28 mouse cellular contexts compared by ENCODE assay signal in the genomic region with DNA sequence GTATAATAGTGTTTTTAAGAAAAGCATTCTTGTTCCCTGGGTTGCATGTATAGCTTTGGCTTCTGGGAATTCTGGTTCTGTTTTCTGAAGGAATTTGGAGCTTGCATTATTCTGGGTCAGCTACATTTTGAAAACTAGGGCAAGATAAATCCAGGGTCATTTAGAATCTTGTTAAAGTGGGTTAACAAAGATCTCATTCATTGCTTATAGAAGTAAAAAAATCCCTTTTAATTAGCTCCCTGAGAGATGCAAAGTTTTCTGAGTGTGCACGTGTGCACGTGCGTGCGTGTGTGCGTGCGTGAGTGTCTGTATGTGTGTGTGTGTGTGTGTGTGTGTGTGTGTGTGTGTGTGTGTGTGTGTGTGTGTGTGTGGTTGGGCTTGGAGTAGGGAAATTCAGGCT. TPM values are rescaled to one million over a fixed set of nuclear protein-coding genes. Genes with fewer than 3 reads are reported as not detected.
DNase-seq lines count a peak whose midpoint lies in the region; ATAC-seq and TF ChIP-seq lines count a peak whose summit lies in the region.
"Had no signal": no experiment of that assay in that cellular context is flagged by ENCODE, and none has a peak within 500 bp of the region (broad histone marks: within the 10 kb centered on the region; RNA-seq: fewer than 3 reads in every experiment).

No protein-coding gene starts in this region.

- TF ChIP-seq CTCF in forebrain, postnatal 0 days (IDR thresholded peaks at IDR 0.05; ENCODE audit: low read depth), result no peak
- TF ChIP-seq CTCF in testis, adult 2 months (IDR thresholded peaks at IDR 0.05; ENCODE audit: control insufficient read depth, insufficient read depth, insufficient replicate concordance, low read depth, low read length), result no peak

- no peak for DNase-seq in embryonic facial prominence, embryonic 10.5 days (ENCODE audit: low spot score)
- DNase-seq in forebrain, postnatal 0 days, result no peak
- DNase-seq in testis, postnatal 14 days (ENCODE audit: low spot score), result no peak
- DNase-seq in urinary bladder, postnatal 36 days (ENCODE audit: low spot score in 2 of 2), result no peak
- DNase-seq in layer of hippocampus, adult 11-12 months (ENCODE audit: low spot score), result no peak
- DNase-seq: adrenal gland, postnatal 10 days; adrenal gland, postnatal 36 days; cerebellum, adult 11 months; cerebellum, adult 2 months; cerebellum, adult 9-11 months; cerebellum, postnatal 25 days; embryo, embryonic 11 days; gastrocnemius, postnatal 10 days; gastrocnemius, postnatal 36 days; heart, adult 2 months; heart, postnatal 14 days; heart, postnatal 4 days had no signal

- H3K4me3 ChIP-seq in embryonic facial prominence, embryonic 12.5 days, result no peak overlapping the region
- H3K4me3 ChIP-seq in embryonic facial prominence, embryonic 10.5 days, result no peak overlapping the region
- no peak overlapping the region for H3K4me3 ChIP-seq in forebrain, embryonic 12.5 days (replicated peaks)
- H3K4me3 ChIP-seq in forebrain, postnatal 0 days (ENCODE audit: low read depth, low read length), result no peak overlapping the region
- H3K4me3 ChIP-seq in testis, adult 2 months (ENCODE audit: control insufficient read depth, low read depth, low read length), result no peak overlapping the region
- H3K4me3 ChIP-seq: embryonic facial prominence, embryonic 15.5 days; heart, adult 2 months; heart, embryonic 10.5 days; heart, embryonic 13.5 days had no signal

- H3K36me3 ChIP-seq in embryonic facial prominence, embryonic 12.5 days, result no peaks in the 10 kb centered on the region
- peaks cover 12% of the 10 kb centered on the region; the same call in 1 of the 2 replicates for H3K36me3 ChIP-seq in embryonic facial prominence, embryonic 10.5 days (replicated peaks)
- peaks cover 5% of the 10 kb centered on the region; the same call in 1 of the 2 replicates for H3K36me3 ChIP-seq in forebrain, embryonic 12.5 days (replicated peaks)
- no peaks in the 10 kb centered on the region for H3K36me3 ChIP-seq in forebrain, postnatal 0 days (ENCODE audit: insufficient read depth)
- no peaks in the 10 kb centered on the region for H3K36me3 ChIP-seq in testis, adult 2 months (ENCODE audit: control insufficient read depth, insufficient read depth, low read length)
- H3K36me3 ChIP-seq: embryonic facial prominence, embryonic 15.5 days had no signal

- TF ChIP-seq POLR2A in testis, adult 2 months (IDR thresholded peaks at IDR 0.05; ENCODE audit: control insufficient read depth, low read depth, low read length), result no peak

- no peak overlapping the region for H3K4me2 ChIP-seq in embryonic facial prominence, embryonic 12.5 days (replicated peaks)
- no peak overlapping the region for H3K4me2 ChIP-seq in forebrain, embryonic 12.5 days
- no peak overlapping the region for H3K4me2 ChIP-seq in forebrain, postnatal 0 days (ENCODE audit: low read depth)
- H3K4me2 ChIP-seq: embryonic facial prominence, embryonic 15.5 days; hindbrain, embryonic 14.5 days had no signal

- H3K27ac ChIP-seq in embryonic facial prominence, embryonic 12.5 days, result 0 out of 2 replicates have a peak overlapping the region, but pooled peaks have one; percentile 41
- H3K27ac ChIP-seq in embryonic facial prominence, embryonic 10.5 days (replicated peaks), result no peak overlapping the region
- H3K27ac ChIP-seq in forebrain, embryonic 12.5 days, result no peak overlapping the region
- no peak overlapping the region for H3K27ac ChIP-seq in forebrain, postnatal 0 days (ENCODE audit: low read depth, low read length)
- H3K27ac ChIP-seq in testis, adult 2 months (ENCODE audit: control insufficient read depth, insufficient read depth, low read depth, low read length), result peak overlapping the region; percentile 72
- H3K27ac ChIP-seq: embryonic facial prominence, embryonic 15.5 days; heart, embryonic 10.5 days; hindbrain, embryonic 14.5 days; hindbrain, postnatal 0 days had no signal

- no peaks in the 10 kb centered on the region for H3K9me3 ChIP-seq in embryonic facial prominence, embryonic 12.5 days
- no peaks in the 10 kb centered on the region for H3K9me3 ChIP-seq in embryonic facial prominence, embryonic 10.5 days
- H3K9me3 ChIP-seq in forebrain, embryonic 12.5 days, result no peaks in the 10 kb centered on the region
- H3K9me3 ChIP-seq in forebrain, postnatal 0 days (ENCODE audit: low read length), result no peaks in the 10 kb centered on the region
- H3K9me3 ChIP-seq: embryonic facial prominence, embryonic 15.5 days; heart, embryonic 10.5 days; heart, embryonic 13.5 days had no signal

- H3K9ac ChIP-seq in embryonic facial prominence, embryonic 12.5 days, result no peak overlapping the region
- no peak overlapping the region for H3K9ac ChIP-seq in forebrain, embryonic 12.5 days
- H3K9ac ChIP-seq in forebrain, postnatal 0 days, result no peak overlapping the region
- H3K9ac ChIP-seq: embryonic facial prominence, embryonic 15.5 days; heart, embryonic 13.5 days; hindbrain, embryonic 14.5 days had no signal

- H3K4me1 ChIP-seq in embryonic facial prominence, embryonic 12.5 days, result no peaks in the 10 kb centered on the region
- peaks cover 9% of the 10 kb centered on the region for H3K4me1 ChIP-seq in embryonic facial prominence, embryonic 10.5 days
- peaks cover 8% of the 10 kb centered on the region for H3K4me1 ChIP-seq in forebrain, embryonic 12.5 days
- no peaks in the 10 kb centered on the region for H3K4me1 ChIP-seq in forebrain, postnatal 0 days (ENCODE audit: insufficient read depth)
- peaks cover 3% of the 10 kb centered on the region for H3K4me1 ChIP-seq in testis, adult 2 months (ENCODE audit: control insufficient read depth, insufficient read depth, low read length)
- H3K4me1 ChIP-seq: embryonic facial prominence, embryonic 15.5 days had no signal

- no peaks in the 10 kb centered on the region for H3K27me3 ChIP-seq in embryonic facial prominence, embryonic 12.5 days
- no peaks in the 10 kb centered on the region for H3K27me3 ChIP-seq in embryonic facial prominence, embryonic 10.5 days (replicated peaks; ENCODE audit: low read depth, poor library complexity, severe bottlenecking)
- H3K27me3 ChIP-seq in forebrain, embryonic 12.5 days, result no peaks in the 10 kb centered on the region
- no peaks in the 10 kb centered on the region for H3K27me3 ChIP-seq in forebrain, postnatal 0 days (ENCODE audit: insufficient read depth, low read length)
- H3K27me3 ChIP-seq in testis, adult 2 months (ENCODE audit: control insufficient read depth, insufficient read depth, low read length), result no peaks in the 10 kb centered on the region
- H3K27me3 ChIP-seq: embryonic facial prominence, embryonic 15.5 days; heart, embryonic 13.5 days; Patski had no signal

- 81% methylated on average over 6 of the region's 6 CpGs for WGBS in embryonic facial prominence, embryonic 12.5 days
- WGBS in embryonic facial prominence, embryonic 10.5 days, result 87% methylated on average over 6 of the region's 6 CpGs
- 42% methylated on average over 6 of the region's 6 CpGs for WGBS in forebrain, embryonic 12.5 days
- WGBS in forebrain, postnatal 0 days, result 21% methylated on average over 6 of the region's 6 CpGs

- ATAC-seq in embryonic facial prominence, embryonic 12.5 days (ENCODE audit: insufficient number of reproducible peaks, insufficient read depth, low FRiP score, low TSS enrichment), result no peak
- 0 out of 2 replicates have a peak, but pooled peaks have one; percentile 37 for ATAC-seq in forebrain, embryonic 12.5 days (ENCODE audit: low FRiP score)
- no peak for ATAC-seq in forebrain, postnatal 0 days
- ATAC-seq: hindbrain, postnatal 0 days; inflammation-experienced regulatory T-cells, adult 6 months; intestine, embryonic 16.5 days; Patski had no signal

RNA-seq across cellular contexts. Expression of a gene that starts 42.9 kb away (rescaled TPM):
- polyA plus RNA-seq in embryonic facial prominence, embryonic 12.5 days (2016; fragmentation: Nextera tagmentation; extraction: Ambion mirVana), result 93.2 and 97.4 TPM in 2 replicates
- 94.6 and 95.3 TPM in 2 replicates for polyA plus RNA-seq in embryonic facial prominence, embryonic 10.5 days (2016; fragmentation: Nextera tagmentation; extraction: Ambion mirVana)
- 141 and 143 TPM in 2 replicates for polyA plus RNA-seq in forebrain, embryonic 12.5 days (2016; fragmentation: Nextera tagmentation; extraction: Ambion mirVana)
- total RNA-seq in forebrain, postnatal 0 days (2014; rRNA removed), result 56.2 and 63.5 TPM in 2 replicates
- 21.0 and 27.0 TPM in 2 replicates for polyA plus RNA-seq in forebrain, postnatal 0 days (2015; fragmentation: Nextera tagmentation; extraction: Ambion mirVana)
- 35.5 and 37.1 TPM in 2 replicates for polyA plus RNA-seq in testis, adult 2 months (2012; rRNA removed)

Comparison
In these comparisons a context has a peak if more than half of its experiments do, and no peak if none do; other contexts are left out.
1. H3K27ac ChIP-seq: peak in embryonic facial prominence, embryonic 12.5 days (single experiment) and testis, adult 2 months (single experiment); none in embryonic facial prominence, embryonic 10.5 days (single experiment), forebrain, embryonic 12.5 days (single experiment) and forebrain, postnatal 0 days (single experiment).